Mouse (Mus musculus): Measurements from ENCODE around the gene Mllt6. TPM values are rescaled to one million over a fixed set of nuclear protein-coding genes. Genes with fewer than 3 reads are reported as not detected.
"Not testable (repeated sequence)": the region's sequence is repeated elsewhere in the genome, so short reads cannot be mapped to it uniquely, and the experiment has no call there.

Mllt6 gene
- polyA plus RNA-seq, 1 experiment from 2014 or later: 4.1 TPM

DNA sequence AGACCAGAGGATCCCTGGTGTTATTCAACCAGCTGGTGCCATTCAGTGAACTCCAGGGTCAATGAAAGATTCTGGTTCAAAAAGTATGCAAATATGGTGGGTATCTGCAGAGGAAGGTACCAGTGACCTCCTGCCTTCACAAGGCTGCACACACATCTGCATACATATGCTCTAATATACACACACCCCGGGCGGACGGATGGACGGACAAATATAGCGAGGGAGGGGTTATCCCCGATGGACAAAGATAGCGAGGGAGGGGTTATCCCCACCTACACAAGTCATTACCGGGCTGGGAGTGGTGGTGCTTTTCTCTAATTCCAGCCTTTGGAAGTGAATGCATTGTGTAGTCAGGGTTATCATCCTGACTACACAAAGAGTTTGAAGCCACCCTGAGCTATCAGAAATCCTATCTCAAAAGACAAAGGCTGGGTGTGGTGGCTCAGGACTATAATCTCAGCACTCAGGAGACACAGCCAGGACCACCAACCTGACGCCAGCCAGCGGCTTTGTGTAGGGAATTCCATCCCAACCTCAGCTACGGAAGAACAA lies 27.7 kb upstream of the Mllt6 start:
- no peak overlapping the region for H3K9ac ChIP-seq (ENCODE audit: low read depth, low read length)
- ATAC-seq (ENCODE audit: low FRiP score) (no peak), DNase-seq (ENCODE audit: low spot score) (no peak)
- peaks cover 15% of the 10 kb centered on the region for H3K27me3 ChIP-seq (ENCODE audit: control insufficient read depth, insufficient read depth, low read length)
- no peak overlapping the region for H3K27ac ChIP-seq (ENCODE audit: low read depth, low read length)
- no peaks in the 10 kb centered on the region for H3K9me3 ChIP-seq (ENCODE audit: control insufficient read depth, low read length)
- H3K36me3 ChIP-seq (ENCODE audit: control insufficient read depth, insufficient read depth, low read length): no peaks in the 10 kb centered on the region
- WGBS: 77% methylated on average over 11 of the region's 11 CpGs
- peaks cover 4% of the 10 kb centered on the region; the same call in 1 of the 2 replicates for H3K4me1 ChIP-seq (replicated peaks; ENCODE audit: control insufficient read depth, insufficient read depth, low read length)
- H3K4me3 ChIP-seq (ENCODE audit: low read depth, low read length): no peak overlapping the region
- H3K4me2 ChIP-seq (replicated peaks; ENCODE audit: low read depth, low read length): no peak overlapping the region

DNA sequence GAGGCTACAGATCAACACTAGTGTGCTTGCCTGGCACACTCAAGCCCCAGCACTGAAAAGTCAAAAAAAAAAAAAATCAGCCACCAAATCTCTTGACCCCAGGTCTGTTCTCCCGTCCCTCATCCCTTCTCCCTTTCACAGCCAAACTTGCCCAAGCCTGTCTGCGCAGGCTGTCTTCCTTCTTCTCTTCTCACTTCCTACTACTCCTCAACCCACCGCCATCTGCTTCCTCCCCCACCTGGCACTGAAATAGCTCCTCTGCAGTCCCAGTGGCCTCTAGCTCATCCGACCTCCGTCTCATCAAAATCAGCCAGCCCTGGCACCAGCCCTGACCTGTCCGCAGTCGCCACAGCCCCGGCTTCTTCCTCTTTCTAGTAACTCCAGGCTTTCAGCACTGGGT lies 21.5 kb upstream of the Mllt6 start:
- DNase-seq (ENCODE audit: low spot score): no peak

DNA sequence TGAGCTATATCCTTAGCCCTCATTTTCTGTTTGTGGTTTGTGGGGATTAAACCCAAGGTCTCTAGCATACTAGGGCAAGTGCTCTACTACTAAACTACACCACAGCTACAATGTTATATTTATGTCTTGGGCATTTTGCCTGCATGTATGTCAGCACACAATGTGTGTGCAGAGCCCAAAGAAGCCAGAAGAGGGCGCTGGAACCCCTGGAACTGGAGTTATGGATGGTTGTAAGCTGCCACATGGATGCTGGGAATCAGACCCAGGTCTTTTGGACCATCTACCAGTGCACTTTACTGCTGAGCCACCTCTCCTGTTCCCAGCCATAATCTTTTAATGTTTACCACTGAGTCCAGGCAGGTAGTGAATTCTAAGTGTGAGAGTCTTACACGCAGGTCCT lies 20.5 kb upstream of the Mllt6 start:
- no peak overlapping the region for H3K4me3 ChIP-seq (ENCODE audit: low read depth, low read length)
- H3K27me3 ChIP-seq (ENCODE audit: control insufficient read depth, insufficient read depth, low read length): no peaks in the 10 kb centered on the region
- 37% methylated on average over 2 of the region's 2 CpGs for WGBS
- no peak overlapping the region for H3K27ac ChIP-seq (ENCODE audit: low read depth, low read length)
- no peaks in the 10 kb centered on the region for H3K36me3 ChIP-seq (ENCODE audit: control insufficient read depth, insufficient read depth, low read length)
- ATAC-seq (ENCODE audit: low FRiP score) (no peak), DNase-seq (ENCODE audit: low spot score) (no peak)
- no peak overlapping the region for H3K4me2 ChIP-seq (replicated peaks; ENCODE audit: low read depth, low read length)
- H3K9ac ChIP-seq (ENCODE audit: low read depth, low read length): no peak overlapping the region
- no peaks in the 10 kb centered on the region for H3K9me3 ChIP-seq (ENCODE audit: control insufficient read depth, low read length)
- no peaks in the 10 kb centered on the region for H3K4me1 ChIP-seq (replicated peaks; ENCODE audit: control insufficient read depth, insufficient read depth, low read length)

More for the DNA sequence above, 21.5 kb upstream of the Mllt6 start:
- Histone ChIP-seq H3K27me3 (ENCODE audit: control insufficient read depth, insufficient read depth, low read length) (no peaks in the 10 kb centered on the region), H3K27ac (ENCODE audit: low read depth, low read length) (no peak overlapping the region), H3K4me2 (replicated peaks; ENCODE audit: low read depth, low read length) (no peak overlapping the region), H3K4me3 (ENCODE audit: low read depth, low read length) (no peak overlapping the region), H3K9me3 (ENCODE audit: control insufficient read depth, low read length) (no peaks in the 10 kb centered on the region), H3K9ac (ENCODE audit: low read depth, low read length) (no peak overlapping the region), H3K4me1 (replicated peaks; ENCODE audit: control insufficient read depth, insufficient read depth, low read length) (no peaks in the 10 kb centered on the region), H3K36me3 (ENCODE audit: control insufficient read depth, insufficient read depth, low read length) (no peaks in the 10 kb centered on the region)
- 68% methylated on average over 8 of the region's 8 CpGs for WGBS
- ATAC-seq (ENCODE audit: low FRiP score): no peak

DNA sequence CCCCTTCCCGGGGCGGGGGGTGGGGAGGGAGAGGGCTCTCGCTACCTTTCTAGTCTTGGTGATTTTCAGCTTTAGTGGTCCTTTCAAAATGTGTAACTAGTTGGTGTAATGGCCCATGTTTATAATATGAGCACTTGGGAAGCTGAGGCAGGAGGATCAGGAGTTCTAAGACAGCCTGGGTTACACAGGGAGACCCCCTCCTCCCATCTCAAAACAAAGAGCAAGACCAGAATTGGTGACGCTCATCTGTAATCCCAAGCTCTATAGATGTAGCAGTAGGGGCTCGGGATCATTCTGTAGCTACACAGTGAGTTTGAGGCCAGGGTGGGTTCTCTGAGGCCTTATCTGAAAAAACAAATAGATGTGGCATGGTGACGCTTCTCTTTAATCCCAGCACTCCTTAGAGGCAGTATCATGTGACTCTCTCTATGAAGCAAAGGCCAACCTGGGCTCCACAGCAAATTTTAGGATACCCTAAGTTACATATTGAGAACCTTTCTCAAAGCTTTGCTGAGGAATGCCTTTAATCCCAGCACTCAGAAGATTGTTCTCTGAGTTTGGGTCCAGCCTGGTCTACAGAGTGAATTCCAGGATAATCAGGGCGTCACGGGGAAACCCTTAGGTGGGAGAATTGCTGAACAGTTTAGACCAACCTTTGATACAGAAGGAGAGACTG lies 19.7 kb upstream of the Mllt6 start:
- H3K4me3 ChIP-seq (ENCODE audit: low read depth, low read length): no peak overlapping the region
- no peak overlapping the region for H3K9ac ChIP-seq (ENCODE audit: low read depth, low read length)
- H3K9me3 ChIP-seq (ENCODE audit: control insufficient read depth, low read length): no peaks in the 10 kb centered on the region
- H3K27me3 ChIP-seq (ENCODE audit: control insufficient read depth, insufficient read depth, low read length): no peaks in the 10 kb centered on the region
- H3K4me2 ChIP-seq (replicated peaks; ENCODE audit: low read depth, low read length): no peak overlapping the region
- no peak overlapping the region for H3K27ac ChIP-seq (ENCODE audit: low read depth, low read length)
- no peak for DNase-seq (ENCODE audit: low spot score)
- ATAC-seq (ENCODE audit: low FRiP score): no peak
- no peaks in the 10 kb centered on the region for H3K4me1 ChIP-seq (replicated peaks; ENCODE audit: control insufficient read depth, insufficient read depth, low read length)
- H3K36me3 ChIP-seq (ENCODE audit: control insufficient read depth, insufficient read depth, low read length): no peaks in the 10 kb centered on the region
- 83% methylated on average over 8 of the region's 8 CpGs for WGBS

DNA sequence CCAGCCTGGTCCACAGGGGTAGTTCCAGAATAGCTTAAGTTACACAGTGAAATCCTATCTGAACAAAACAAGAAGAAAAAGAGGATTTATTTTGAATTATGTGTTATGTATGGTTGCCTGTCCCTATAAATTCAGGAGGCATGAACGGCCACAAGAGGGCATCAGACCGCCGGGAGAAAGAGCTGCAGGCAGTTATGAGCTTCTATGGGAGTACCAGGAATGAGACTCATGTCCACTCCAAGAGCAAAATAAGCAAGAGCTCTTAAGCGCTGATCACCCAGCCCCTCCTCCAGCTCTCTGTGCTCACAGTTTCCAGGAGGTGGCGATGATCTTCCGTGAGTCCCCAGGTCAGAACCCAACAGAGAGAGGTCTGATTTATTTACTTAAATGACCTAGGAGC lies 18.4 kb upstream of the Mllt6 start:
- H3K4me2 ChIP-seq (replicated peaks; ENCODE audit: low read depth, low read length): no peak overlapping the region
- ATAC-seq (ENCODE audit: low FRiP score) (no peak), DNase-seq (ENCODE audit: low spot score) (peak; percentile 77)
- no peak overlapping the region for H3K4me3 ChIP-seq (ENCODE audit: low read depth, low read length)
- no peaks in the 10 kb centered on the region for H3K9me3 ChIP-seq (ENCODE audit: control insufficient read depth, low read length)
- no peaks in the 10 kb centered on the region for H3K4me1 ChIP-seq (replicated peaks; ENCODE audit: control insufficient read depth, insufficient read depth, low read length)
- H3K27me3 ChIP-seq (ENCODE audit: control insufficient read depth, insufficient read depth, low read length): no peaks in the 10 kb centered on the region
- H3K36me3 ChIP-seq (ENCODE audit: control insufficient read depth, insufficient read depth, low read length): no peaks in the 10 kb centered on the region
- no peak overlapping the region for H3K27ac ChIP-seq (ENCODE audit: low read depth, low read length)
- 4% methylated on average over 6 of the region's 6 CpGs for WGBS
- H3K9ac ChIP-seq (ENCODE audit: low read depth, low read length): no peak overlapping the region

DNA sequence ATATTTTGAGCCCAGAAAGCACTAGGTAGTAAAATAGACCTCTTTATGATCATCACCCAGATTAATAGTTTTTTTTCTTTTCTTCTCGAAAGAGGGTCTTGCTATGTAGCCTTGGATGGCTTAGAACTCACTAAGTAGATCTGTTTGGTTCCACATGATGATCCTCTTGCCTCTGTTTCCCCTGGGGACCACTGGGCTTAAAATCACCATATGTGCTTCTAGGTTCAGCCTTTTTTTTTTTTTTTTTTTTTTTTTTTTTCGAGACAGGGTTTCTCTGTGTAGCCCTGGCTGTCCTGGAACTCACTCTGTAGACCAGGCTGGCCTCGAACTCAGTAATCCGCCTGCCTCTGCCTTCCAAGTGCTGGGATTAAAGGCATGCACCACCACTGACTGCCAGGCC lies 14.7 kb upstream of the Mllt6 start:
- H3K27ac ChIP-seq (ENCODE audit: low read depth, low read length): not testable (repeated sequence)
- WGBS: 81% methylated on average over 4 of the region's 4 CpGs

DNA sequence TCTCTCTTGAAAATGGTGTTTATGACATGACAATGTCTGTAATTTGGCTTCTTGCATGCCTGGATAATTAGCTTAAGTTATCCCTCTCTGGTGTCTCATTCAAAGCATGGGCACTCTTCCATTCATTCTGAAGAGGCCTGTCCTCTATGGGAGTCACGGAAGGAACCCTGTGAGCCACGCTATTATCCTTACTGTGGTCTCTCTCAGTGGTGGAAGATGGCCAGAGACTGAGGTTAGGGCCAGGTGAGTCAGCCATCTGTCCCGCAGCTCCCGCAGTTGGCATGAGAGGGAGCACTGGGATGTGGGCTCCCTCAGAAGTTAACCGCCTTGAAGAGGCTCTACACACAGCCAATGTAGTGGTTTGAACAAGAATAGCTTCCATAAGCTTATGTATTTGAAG lies 12.9 kb upstream of the Mllt6 start:
- H3K9ac ChIP-seq (ENCODE audit: low read depth, low read length): no peak overlapping the region
- H3K36me3 ChIP-seq (ENCODE audit: control insufficient read depth, insufficient read depth, low read length): no peaks in the 10 kb centered on the region
- no peak overlapping the region for H3K4me2 ChIP-seq (replicated peaks; ENCODE audit: low read depth, low read length)
- DNase-seq (ENCODE audit: low spot score): no peak
- H3K4me3 ChIP-seq (ENCODE audit: low read depth, low read length): no peak overlapping the region
- H3K9me3 ChIP-seq (ENCODE audit: control insufficient read depth, low read length): no peaks in the 10 kb centered on the region
- H3K27me3 ChIP-seq (ENCODE audit: control insufficient read depth, insufficient read depth, low read length): no peaks in the 10 kb centered on the region
- no peaks in the 10 kb centered on the region for H3K4me1 ChIP-seq (replicated peaks; ENCODE audit: control insufficient read depth, insufficient read depth, low read length)
- H3K27ac ChIP-seq (ENCODE audit: low read depth, low read length): no peak overlapping the region
- WGBS: 68% methylated on average over 5 of the region's 5 CpGs
- no peak for ATAC-seq (ENCODE audit: low FRiP score)

More for the DNA sequence above, 14.7 kb upstream of the Mllt6 start:
- ATAC-seq (ENCODE audit: low FRiP score); DNase-seq (ENCODE audit: low spot score); H3K4me1 ChIP-seq (replicated peaks; ENCODE audit: control insufficient read depth, insufficient read depth, low read length); H3K9ac ChIP-seq (ENCODE audit: low read depth, low read length); H3K36me3 ChIP-seq (ENCODE audit: control insufficient read depth, insufficient read depth, low read length); H3K27me3 ChIP-seq (ENCODE audit: control insufficient read depth, insufficient read depth, low read length); H3K4me3 ChIP-seq (ENCODE audit: low read depth, low read length); H3K9me3 ChIP-seq (ENCODE audit: control insufficient read depth, low read length); H3K4me2 ChIP-seq (replicated peaks; ENCODE audit: low read depth, low read length): not testable (repeated sequence)

DNA sequence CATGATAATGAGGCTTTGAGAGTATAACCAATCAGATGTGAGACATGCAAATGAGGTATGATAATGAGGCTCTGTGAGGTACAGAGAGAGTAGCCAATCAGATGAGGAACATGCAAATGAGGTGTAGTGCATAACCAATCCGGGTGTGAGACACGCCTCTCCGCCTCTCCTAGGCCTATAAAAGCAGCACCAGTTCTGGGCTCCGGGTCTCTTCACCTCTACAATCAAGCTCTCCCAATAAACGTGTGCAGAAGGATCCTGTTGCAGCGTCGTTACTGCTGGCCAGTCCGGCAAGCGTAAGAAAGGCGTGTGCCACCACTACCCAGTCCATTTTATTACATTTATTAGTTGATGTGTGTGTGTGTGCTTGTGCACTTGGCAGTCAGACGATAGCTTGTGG lies 9.8 kb upstream of the Mllt6 start:
- H3K4me2 ChIP-seq (replicated peaks; ENCODE audit: low read depth, low read length); H3K36me3 ChIP-seq (ENCODE audit: control insufficient read depth, insufficient read depth, low read length); H3K4me3 ChIP-seq (ENCODE audit: low read depth, low read length); H3K9me3 ChIP-seq (ENCODE audit: control insufficient read depth, low read length); H3K27ac ChIP-seq (ENCODE audit: low read depth, low read length); ATAC-seq (ENCODE audit: low FRiP score); H3K27me3 ChIP-seq (ENCODE audit: control insufficient read depth, insufficient read depth, low read length); H3K9ac ChIP-seq (ENCODE audit: low read depth, low read length); DNase-seq (ENCODE audit: low spot score); H3K4me1 ChIP-seq (replicated peaks; ENCODE audit: control insufficient read depth, insufficient read depth, low read length): not testable (repeated sequence)
- 96% methylated on average over 11 of the region's 11 CpGs for WGBS

DNA sequence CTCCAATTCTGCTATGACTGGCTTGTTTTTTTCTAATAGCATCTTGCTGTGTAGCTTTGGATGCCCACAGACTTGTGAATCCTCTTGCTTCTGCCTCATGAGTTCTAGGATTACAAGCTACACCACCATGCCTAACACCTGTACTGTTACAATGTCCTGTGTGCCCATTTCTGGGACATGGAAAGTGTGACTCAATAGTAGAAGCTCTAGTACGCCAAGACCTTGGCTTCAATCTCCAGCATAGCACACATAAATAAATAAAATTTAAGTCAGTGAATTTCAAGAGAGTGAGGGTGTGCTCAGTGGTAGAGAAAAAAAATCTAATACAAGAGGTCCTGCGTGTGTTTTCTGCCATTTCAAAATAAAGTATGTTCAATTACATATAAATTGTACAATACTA lies 9.0 kb upstream of the Mllt6 start:
- Histone ChIP-seq H3K9ac (ENCODE audit: low read depth, low read length) (no peak overlapping the region), H3K9me3 (ENCODE audit: control insufficient read depth, low read length) (no peaks in the 10 kb centered on the region), H3K4me1 (replicated peaks; ENCODE audit: control insufficient read depth, insufficient read depth, low read length) (no peaks in the 10 kb centered on the region), H3K27ac (ENCODE audit: low read depth, low read length) (no peak overlapping the region), H3K27me3 (ENCODE audit: control insufficient read depth, insufficient read depth, low read length) (no peaks in the 10 kb centered on the region), H3K4me3 (ENCODE audit: low read depth, low read length) (no peak overlapping the region), H3K4me2 (replicated peaks; ENCODE audit: low read depth, low read length) (no peak overlapping the region), H3K36me3 (ENCODE audit: control insufficient read depth, insufficient read depth, low read length) (no peaks in the 10 kb centered on the region)
- ATAC-seq (ENCODE audit: low FRiP score): no peak
- 93% methylated on average over 2 of the region's 2 CpGs for WGBS
- no peak for DNase-seq (ENCODE audit: low spot score)
